Mouse (Mus musculus): ENCODE results near the gene Gm21887. TPM values are rescaled to one million over a fixed set of nuclear protein-coding genes. Genes with fewer than 3 reads are reported as not detected.
"Not testable (repeated sequence)": the region's sequence is repeated elsewhere in the genome, so short reads cannot be mapped to it uniquely, and the experiment has no call there.

Gm21887 gene
- polyA plus RNA-seq, 1 experiment from 2014 or later = 124 TPM

DNA sequence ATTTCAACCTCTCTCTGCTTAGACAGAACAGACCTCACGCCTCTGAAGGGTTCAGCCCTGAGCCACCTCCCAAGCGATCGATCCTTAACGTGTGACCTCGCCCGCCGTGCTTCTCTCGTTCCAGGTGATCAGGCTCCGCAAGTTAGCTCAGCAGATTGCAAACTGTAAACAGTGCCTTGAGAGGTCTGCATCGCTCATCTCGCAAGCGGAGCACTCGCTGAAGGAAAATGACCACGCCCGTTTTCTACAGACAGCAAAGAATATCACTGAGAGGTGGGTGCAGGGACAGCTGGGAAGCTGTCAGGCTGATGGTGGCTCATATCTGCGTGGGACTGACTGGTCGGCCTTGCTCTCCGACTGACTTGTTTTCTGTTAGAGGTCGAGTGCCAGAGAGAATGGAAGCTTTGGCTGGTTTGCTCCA lies 27.7 kb upstream of the Gm21887 start:
- peaks cover 20% of the 10 kb centered on the region for H3K9me3 ChIP-seq (replicated peaks; ENCODE audit: control insufficient read depth, low read length, poor library complexity, severe bottlenecking)
- not testable (repeated sequence) for ATAC-seq
- H3K36me3 ChIP-seq (ENCODE audit: control insufficient read depth, insufficient read depth, low read length) = peaks cover 31% of the 10 kb centered on the region

DNA sequence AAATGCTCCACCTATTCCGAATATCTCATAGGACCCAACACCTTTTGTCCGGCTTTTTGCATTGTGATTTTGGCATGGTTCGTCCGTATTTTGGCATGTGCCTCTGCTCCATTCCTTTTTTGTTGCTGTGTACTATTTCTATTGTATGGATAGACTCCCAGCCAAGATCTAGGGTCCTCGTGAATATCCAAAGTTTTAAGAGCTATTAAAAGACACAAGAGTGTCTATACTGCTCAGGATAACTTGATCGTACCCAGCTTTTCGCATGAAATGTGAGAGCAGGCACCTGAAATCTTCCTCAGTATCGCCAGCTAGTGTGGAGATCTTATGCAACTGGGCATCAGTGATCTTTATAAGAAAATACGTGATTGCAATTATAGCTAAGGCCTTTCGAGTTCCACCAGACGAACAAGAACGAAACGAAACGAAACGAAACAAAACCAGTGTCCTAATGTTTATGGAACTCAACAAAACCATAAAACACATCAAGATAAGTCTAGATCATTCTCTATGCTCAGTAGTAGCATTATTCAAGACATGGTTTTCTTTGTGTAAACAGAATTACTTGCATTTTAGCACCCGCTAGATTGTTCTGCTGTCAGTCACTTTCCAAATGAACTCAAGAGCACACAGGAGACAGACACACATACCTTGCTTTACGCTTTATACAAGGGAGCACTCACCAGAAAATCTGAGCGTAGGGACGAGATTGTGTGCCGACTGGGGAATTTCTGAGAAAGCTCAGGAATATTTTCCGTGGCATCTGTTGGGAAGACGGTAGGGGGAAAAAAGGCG lies 26.7 kb upstream of the Gm21887 start:
- 90% methylated on average over 23 of the region's 23 CpGs for WGBS
- ATAC-seq; H3K27ac ChIP-seq (ENCODE audit: low read length); H3K27me3 ChIP-seq (ENCODE audit: control insufficient read depth, insufficient read depth, low read depth, low read length); H3K4me1 ChIP-seq (ENCODE audit: control insufficient read depth, insufficient read depth, low read length); H3K4me2 ChIP-seq (ENCODE audit: low read length); H3K9ac ChIP-seq (ENCODE audit: low read depth, low read length); H3K4me3 ChIP-seq (ENCODE audit: low read depth, low read length): not testable (repeated sequence)
- H3K9me3 ChIP-seq (replicated peaks; ENCODE audit: control insufficient read depth, low read length, poor library complexity, severe bottlenecking) = peaks cover 21% of the 10 kb centered on the region
- H3K36me3 ChIP-seq (ENCODE audit: control insufficient read depth, insufficient read depth, low read length) = peaks cover 36% of the 10 kb centered on the region

More for the DNA sequence above, 27.7 kb upstream of the Gm21887 start:
- H3K4me3 ChIP-seq (ENCODE audit: low read depth, low read length); H3K9ac ChIP-seq (ENCODE audit: low read depth, low read length); H3K4me2 ChIP-seq (ENCODE audit: low read length); H3K27me3 ChIP-seq (ENCODE audit: control insufficient read depth, insufficient read depth, low read depth, low read length); H3K4me1 ChIP-seq (ENCODE audit: control insufficient read depth, insufficient read depth, low read length); H3K27ac ChIP-seq (ENCODE audit: low read length): not testable (repeated sequence)
- WGBS = 93% methylated on average over 19 of the region's 19 CpGs

DNA sequence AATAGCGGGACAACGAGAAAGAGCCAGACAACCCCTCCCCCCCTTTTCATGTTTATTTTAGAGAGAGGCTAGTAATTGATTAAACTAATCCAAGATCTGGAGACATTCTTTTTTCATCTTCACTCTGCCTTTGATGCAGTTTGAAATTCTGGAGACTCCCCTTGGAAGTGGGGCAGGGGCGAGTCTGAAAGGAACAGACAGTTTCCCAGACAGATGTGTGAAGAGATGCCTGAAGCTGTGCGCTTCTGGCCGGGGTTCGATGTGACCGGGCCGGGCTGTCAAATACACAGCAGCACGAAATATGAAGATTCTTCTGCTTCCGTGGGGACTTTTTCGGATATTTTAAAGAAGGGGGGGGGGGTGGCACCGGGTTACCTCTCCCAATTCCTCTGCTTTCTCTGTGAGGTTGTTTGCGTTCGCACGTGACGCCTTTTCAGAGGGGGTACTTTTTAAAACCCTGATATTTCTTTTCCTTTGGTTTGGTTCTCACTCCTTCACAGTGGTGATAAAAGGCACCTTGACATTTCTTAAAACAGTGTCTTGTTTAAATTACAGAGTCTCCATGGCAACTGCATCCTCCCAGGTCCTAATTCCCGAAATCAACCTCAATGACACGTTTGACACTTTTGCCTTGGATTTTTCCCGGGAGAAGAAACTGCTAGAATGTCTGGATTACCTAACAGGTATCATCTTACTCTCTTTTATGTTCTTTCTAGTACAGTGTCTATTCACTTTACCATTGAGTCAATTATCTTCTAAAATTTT lies 25.9 kb upstream of the Gm21887 start:
- not testable (repeated sequence) for H3K4me3 ChIP-seq (ENCODE audit: low read depth, low read length); H3K4me1 ChIP-seq (ENCODE audit: control insufficient read depth, insufficient read depth, low read length); H3K9ac ChIP-seq (ENCODE audit: low read depth, low read length); H3K27me3 ChIP-seq (ENCODE audit: control insufficient read depth, insufficient read depth, low read depth, low read length); ATAC-seq; H3K4me2 ChIP-seq (ENCODE audit: low read length); H3K27ac ChIP-seq (ENCODE audit: low read length)
- WGBS = 87% methylated on average over 19 of the region's 19 CpGs
- peaks cover 39% of the 10 kb centered on the region for H3K36me3 ChIP-seq (ENCODE audit: control insufficient read depth, insufficient read depth, low read length)
- H3K9me3 ChIP-seq (replicated peaks; ENCODE audit: control insufficient read depth, low read length, poor library complexity, severe bottlenecking) = peaks cover 24% of the 10 kb centered on the region

DNA sequence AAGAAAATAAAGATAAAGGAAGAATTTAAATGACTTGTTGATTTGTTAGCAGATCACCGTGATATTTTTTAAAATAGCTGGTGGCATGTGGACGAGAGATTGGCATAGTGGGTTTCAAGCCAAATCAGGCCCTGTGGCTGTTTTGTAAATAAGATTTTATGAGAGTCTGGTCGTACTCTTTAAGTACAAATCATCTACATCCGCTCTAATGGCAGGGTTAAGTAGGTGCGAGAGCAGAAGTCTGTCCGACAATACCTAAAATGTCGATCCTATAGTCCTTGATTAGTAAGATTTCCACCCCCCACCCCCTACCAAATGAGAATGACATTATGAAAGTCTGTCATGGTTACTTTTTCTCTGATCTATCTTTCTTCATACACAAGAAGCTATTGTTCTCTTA lies 25.1 kb upstream of the Gm21887 start:
- not testable (repeated sequence) for H3K4me2 ChIP-seq (ENCODE audit: low read length); H3K4me1 ChIP-seq (ENCODE audit: control insufficient read depth, insufficient read depth, low read length); H3K4me3 ChIP-seq (ENCODE audit: low read depth, low read length); H3K27me3 ChIP-seq (ENCODE audit: control insufficient read depth, insufficient read depth, low read depth, low read length); H3K9ac ChIP-seq (ENCODE audit: low read depth, low read length); ATAC-seq; H3K27ac ChIP-seq (ENCODE audit: low read length)
- WGBS = 92% methylated on average over 7 of the region's 7 CpGs
- Histone ChIP-seq H3K9me3 (replicated peaks; ENCODE audit: control insufficient read depth, low read length, poor library complexity, severe bottlenecking) (peaks cover 30% of the 10 kb centered on the region), H3K36me3 (ENCODE audit: control insufficient read depth, insufficient read depth, low read length) (peaks cover 44% of the 10 kb centered on the region)

GRCm38 (mm10) chrX:169984853-169985252 lies 24.6 kb upstream of the Gm21887 start:
- Histone ChIP-seq H3K36me3 (ENCODE audit: control insufficient read depth, insufficient read depth, low read length) (peaks cover 46% of the 10 kb centered on the region), H3K9me3 (replicated peaks; ENCODE audit: control insufficient read depth, low read length, poor library complexity, severe bottlenecking) (peaks cover 33% of the 10 kb centered on the region)
- not testable (repeated sequence) for H3K4me1 ChIP-seq (ENCODE audit: control insufficient read depth, insufficient read depth, low read length); ATAC-seq; H3K9ac ChIP-seq (ENCODE audit: low read depth, low read length); H3K4me3 ChIP-seq (ENCODE audit: low read depth, low read length); H3K4me2 ChIP-seq (ENCODE audit: low read length); H3K27ac ChIP-seq (ENCODE audit: low read length); H3K27me3 ChIP-seq (ENCODE audit: control insufficient read depth, insufficient read depth, low read depth, low read length)
- 94% methylated on average over 21 of the region's 21 CpGs for WGBS

DNA sequence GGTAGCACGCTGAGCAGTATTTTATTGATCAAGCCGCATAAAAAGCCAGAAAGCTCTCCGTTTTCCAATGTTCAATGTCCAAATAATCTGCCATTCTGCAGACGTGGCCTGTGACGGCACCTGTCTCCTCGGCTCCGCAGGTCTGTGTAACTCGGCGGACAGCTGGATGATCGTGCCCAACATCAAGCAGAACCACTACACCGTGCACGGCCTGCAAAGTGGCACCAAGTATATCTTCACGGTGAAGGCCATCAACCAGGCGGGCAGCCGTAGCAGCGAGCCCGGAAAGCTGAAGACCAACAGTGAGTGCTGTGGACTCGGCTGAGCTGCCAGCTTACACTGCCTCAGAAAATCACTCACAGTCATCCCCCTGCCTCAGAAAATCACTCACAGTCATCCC lies 23.7 kb upstream of the Gm21887 start:
- WGBS = 84% methylated on average over 18 of the region's 18 CpGs
- not testable (repeated sequence) for H3K4me1 ChIP-seq (ENCODE audit: control insufficient read depth, insufficient read depth, low read length); H3K4me3 ChIP-seq (ENCODE audit: low read depth, low read length); H3K9ac ChIP-seq (ENCODE audit: low read depth, low read length); H3K27ac ChIP-seq (ENCODE audit: low read length); H3K4me2 ChIP-seq (ENCODE audit: low read length); H3K27me3 ChIP-seq (ENCODE audit: control insufficient read depth, insufficient read depth, low read depth, low read length)
- peak; percentile 41 for ATAC-seq
- peaks cover 40% of the 10 kb centered on the region for H3K9me3 ChIP-seq (replicated peaks; ENCODE audit: control insufficient read depth, low read length, poor library complexity, severe bottlenecking)
- H3K36me3 ChIP-seq (ENCODE audit: control insufficient read depth, insufficient read depth, low read length) = peaks cover 54% of the 10 kb centered on the region

- 41% methylated on average over 47 of the region's 51 CpGs for WGBS
- H3K9me3 ChIP-seq (replicated peaks; ENCODE audit: control insufficient read depth, low read length, poor library complexity, severe bottlenecking) = peaks cover 36% of the 10 kb centered on the region
- peak overlapping the region; percentile 17 for H3K4me3 ChIP-seq (ENCODE audit: low read depth, low read length)
- peak overlapping the region; percentile 11 for H3K27ac ChIP-seq (ENCODE audit: low read length)
- H3K4me1 ChIP-seq (ENCODE audit: control insufficient read depth, insufficient read depth, low read length); H3K27me3 ChIP-seq (ENCODE audit: control insufficient read depth, insufficient read depth, low read depth, low read length): not testable (repeated sequence)
- peak overlapping the region; percentile 3; the same call in 1 of the 2 replicates for H3K9ac ChIP-seq (ENCODE audit: low read depth, low read length)
- H3K36me3 ChIP-seq (ENCODE audit: control insufficient read depth, insufficient read depth, low read length) = peaks cover 49% of the 10 kb centered on the region
- peak overlapping the region; percentile 24 for H3K4me2 ChIP-seq (ENCODE audit: low read length)
- peak; percentile 94 for ATAC-seq
Observed at GRCm38 (mm10) chrX:169986519-169987367, 22.7 kb upstream of the Gm21887 start.

GRCm38 (mm10) chrX:169987368-169987837 lies 22.1 kb upstream of the Gm21887 start:
- not testable (repeated sequence) for H3K4me3 ChIP-seq (ENCODE audit: low read depth, low read length); H3K4me1 ChIP-seq (ENCODE audit: control insufficient read depth, insufficient read depth, low read length); H3K27me3 ChIP-seq (ENCODE audit: control insufficient read depth, insufficient read depth, low read depth, low read length); H3K27ac ChIP-seq (ENCODE audit: low read length); H3K9ac ChIP-seq (ENCODE audit: low read depth, low read length); H3K4me2 ChIP-seq (ENCODE audit: low read length)
- peak; percentile 26 for ATAC-seq
- WGBS = 85% methylated on average over 28 of the region's 28 CpGs
- Histone ChIP-seq H3K9me3 (replicated peaks; ENCODE audit: control insufficient read depth, low read length, poor library complexity, severe bottlenecking) (peaks cover 35% of the 10 kb centered on the region), H3K36me3 (ENCODE audit: control insufficient read depth, insufficient read depth, low read length) (peaks cover 44% of the 10 kb centered on the region)

Data from midbrain, embryonic 16.5 days (tissue).